Mouse (Mus musculus): Measurements from ENCODE around the gene Ap2a1.

Gene Ap2a1

GRCm38 (mm10) chr7:44929204-44930151, at the start of gene Ap2a1:
Gene Ap2a1, minus strand, starts transcription at chr7:44929496.
- peak; percentile 99 to 100 for DNase-seq

GRCm38 (mm10) chr7:44978300-44978699, 49.0 kb upstream of the Ap2a1 start:
- no peak for DNase-seq

GRCm38 (mm10) chr7:44975117-44975419, 45.8 kb upstream of the Ap2a1 start:
- no peak for DNase-seq

- peak; percentile 75 to 80 for DNase-seq
Measured at GRCm38 (mm10) chr7:44974383-44975116, 45.3 kb upstream of the Ap2a1 start, which contains the start of gene Cpt1c. Gene Cpt1c, minus strand, starts transcription at chr7:44974851.

GRCm38 (mm10) chr7:44973415-44974130, 44.3 kb upstream of the Ap2a1 start:
- no peak for DNase-seq

GRCm38 (mm10) chr7:44971142-44971541, 41.8 kb upstream of the Ap2a1 start:
- DNase-seq: no peak

- peak; percentile 88 to 93 for DNase-seq
Measured at GRCm38 (mm10) chr7:44970231-44970691, 41.0 kb upstream of the Ap2a1 start.

- DNase-seq: no peak
Measured at GRCm38 (mm10) chr7:44966638-44967037, 37.3 kb upstream of the Ap2a1 start.

- peak; percentile 32 to 77 for DNase-seq
Measured at GRCm38 (mm10) chr7:44965975-44966374, 36.7 kb upstream of the Ap2a1 start.

- no peak for DNase-seq
Measured at GRCm38 (mm10) chr7:44964990-44965389, 35.7 kb upstream of the Ap2a1 start.

- DNase-seq: no peak
Measured at GRCm38 (mm10) chr7:44962831-44963230, 33.5 kb upstream of the Ap2a1 start.

- DNase-seq: no peak
Measured at GRCm38 (mm10) chr7:44962337-44962736, 33.0 kb upstream of the Ap2a1 start.

- DNase-seq: no peak
Measured at GRCm38 (mm10) chr7:44960512-44960910, 31.2 kb upstream of the Ap2a1 start.

- DNase-seq: no peak
Measured at GRCm38 (mm10) chr7:44959874-44960511, 30.7 kb upstream of the Ap2a1 start.

- no peak for DNase-seq
Measured at GRCm38 (mm10) chr7:44959281-44959680, 30.0 kb upstream of the Ap2a1 start.

- DNase-seq: peak; percentile 65 to 76
Measured at GRCm38 (mm10) chr7:44958208-44958607, 28.9 kb upstream of the Ap2a1 start.

- DNase-seq: no peak
Measured at GRCm38 (mm10) chr7:44957183-44957835, 28.0 kb upstream of the Ap2a1 start.

GRCm38 (mm10) chr7:44956266-44956665, 27.0 kb upstream of the Ap2a1 start:
- no peak for DNase-seq

GRCm38 (mm10) chr7:44955628-44956027, 26.3 kb upstream of the Ap2a1 start:
- peak; percentile 12 to 39 for DNase-seq

GRCm38 (mm10) chr7:44954091-44954885, 25.0 kb upstream of the Ap2a1 start:
- DNase-seq: no peak

- DNase-seq: no peak
Measured at GRCm38 (mm10) chr7:44953561-44953960, 24.3 kb upstream of the Ap2a1 start.
